Mouse (Mus musculus): ENCODE data around the gene Panx3.

DNA sequence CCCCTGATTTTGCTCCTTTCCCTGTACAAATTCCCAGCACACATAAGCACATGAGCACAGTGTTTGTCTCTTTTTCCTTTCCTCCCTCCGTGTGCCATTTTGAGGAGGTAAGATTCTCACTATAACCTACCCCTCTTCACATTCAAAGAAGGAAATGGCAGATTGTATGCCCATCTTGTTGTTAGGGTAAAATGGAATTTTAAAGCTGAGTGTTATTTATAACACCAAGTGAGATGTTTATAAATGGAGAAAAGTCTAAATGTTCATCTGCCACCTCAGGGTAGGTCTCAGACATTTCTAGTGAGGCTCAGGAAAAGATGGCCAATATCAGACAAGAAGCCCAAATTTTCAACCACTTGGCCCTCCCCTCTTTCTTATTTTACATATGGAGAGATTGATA is 44.5 kb downstream of the Panx3 start:
- TF ChIP-seq GATA1 (IDR thresholded peaks at IDR 0.05; ENCODE audit: low read length), result no peak
- no peak for TF ChIP-seq TAL1 (IDR thresholded peaks at IDR 0.05; ENCODE audit: low read length)
